Mouse (Mus musculus): Measurements from ENCODE around the gene Ttc32. TPM values are rescaled to one million over a fixed set of nuclear protein-coding genes. Genes with fewer than 3 reads are reported as not detected.

Gene Ttc32
- total and polyA plus RNA-seq, 2 experiments from 2014 or later: 5.1 to 7.6 TPM

GRCm38 (mm10) chr12:9077554-9078125 lies 47.8 kb downstream of the Ttc32 start:
- H3K4me2 ChIP-seq (ENCODE audit: low read depth): no peak overlapping the region
- no peak overlapping the region for H3K9ac ChIP-seq
- TF ChIP-seq CTCF (IDR thresholded peaks at IDR 0.05; ENCODE audit: low read depth): no peak
- WGBS: 84% methylated on average over 3 of the region's 3 CpGs
- no peak overlapping the region for H3K4me3 ChIP-seq (ENCODE audit: low read depth, low read length)
- ATAC-seq (no peak), DNase-seq (no peak)
- no peaks in the 10 kb centered on the region for H3K36me3 ChIP-seq (ENCODE audit: insufficient read depth)
- no peaks in the 10 kb centered on the region for H3K27me3 ChIP-seq (ENCODE audit: insufficient read depth, low read length)
- no peaks in the 10 kb centered on the region for H3K4me1 ChIP-seq (ENCODE audit: insufficient read depth)
- no peak overlapping the region for H3K27ac ChIP-seq (ENCODE audit: low read depth, low read length)
- H3K9me3 ChIP-seq (ENCODE audit: low read length): no peaks in the 10 kb centered on the region

- no peaks in the 10 kb centered on the region for H3K36me3 ChIP-seq (ENCODE audit: insufficient read depth)
- no peaks in the 10 kb centered on the region for H3K9me3 ChIP-seq (ENCODE audit: low read length)
- no peak for TF ChIP-seq CTCF (IDR thresholded peaks at IDR 0.05; ENCODE audit: low read depth)
- H3K4me2 ChIP-seq (ENCODE audit: low read depth): no peak overlapping the region
- no peak overlapping the region for H3K27ac ChIP-seq (ENCODE audit: low read depth, low read length)
- no peaks in the 10 kb centered on the region for H3K4me1 ChIP-seq (ENCODE audit: insufficient read depth)
- ATAC-seq (no peak), DNase-seq (no peak)
- WGBS: 83% methylated on average over 7 of the region's 7 CpGs
- H3K4me3 ChIP-seq (ENCODE audit: low read depth, low read length): no peak overlapping the region
- H3K9ac ChIP-seq: no peak overlapping the region
- H3K27me3 ChIP-seq (ENCODE audit: insufficient read depth, low read length): no peaks in the 10 kb centered on the region
Measured at GRCm38 (mm10) chr12:9090226-9090625, 60.4 kb downstream of the Ttc32 start.

Other genes starting within 250 kb of the Ttc32 start
- gene Laptm4a, start 108.3 kb upstream of the Ttc32 start, total RNA-seq (2014; rRNA removed): 168 and 184 TPM in 2 replicates
- 270 and 278 TPM in 2 replicates for gene Laptm4a, start 108.3 kb upstream of the Ttc32 start, polyA plus RNA-seq (2015; fragmentation: Nextera tagmentation; extraction: Ambion mirVana)
- 0.15 and 0.57 TPM in 2 replicates for gene Matn3, start 82.1 kb upstream of the Ttc32 start, total RNA-seq (2014; rRNA removed)
- gene Matn3, start 82.1 kb upstream of the Ttc32 start, polyA plus RNA-seq (2015; fragmentation: Nextera tagmentation; extraction: Ambion mirVana): 0.15 and 0.18 TPM in 2 replicates
- gene Wdr35, start 56.1 kb upstream of the Ttc32 start, total RNA-seq (2014; rRNA removed): 24.9 and 27.7 TPM in 2 replicates
- gene Wdr35, start 56.1 kb upstream of the Ttc32 start, polyA plus RNA-seq (2015; fragmentation: Nextera tagmentation; extraction: Ambion mirVana): 15.0 and 22.9 TPM in 2 replicates